Mouse (Mus musculus) MEL (cell line): ENCODE data around the gene Tango2. TPM values are rescaled to one million over a fixed set of nuclear protein-coding genes. Genes with fewer than 3 reads are reported as not detected.

ENCODE experiments used
- DNase-seq: peaks from one replicate; pipeline ENCODE4 v3.0.0; 2011; ENCODE audit warnings: low read depth, low spot score
- H3K27ac ChIP-seq: 2 replicates; pipeline ENCODE4 v1.5.1; 2012; ENCODE audit warnings: low read depth, mild to moderate bottlenecking, control low read depth, low read length, moderate library complexity; ENCODE audit not compliant: control insufficient read depth
- H3K27me3 ChIP-seq, 2 experiments: fragments of 150-350 bp in 1 of 2; sonication (generic) in 1 of 2; 2 replicates each; pipeline ENCODE4 v1.6.1; 2012; ENCODE audit warnings: low read length in 2 of 2, mild to moderate bottlenecking in 2 of 2, improper control_type of control experiment in 1 of 2, moderate library complexity in 1 of 2; ENCODE audit not compliant: insufficient read depth in 2 of 2, control insufficient read depth in 1 of 2
- H3K36me3 ChIP-seq, 2 experiments: 2 replicates each; pipeline ENCODE4 v1.6.1; 2012 to 2014; ENCODE audit warnings: low read length in 2 of 2, improper control_type of control experiment in 1 of 2, inconsistent platforms in 1 of 2, mild to moderate bottlenecking in 1 of 2; ENCODE audit not compliant: insufficient read depth in 2 of 2, control insufficient read depth in 1 of 2
- H3K4me1 ChIP-seq, 2 experiments: fragments of 150-350 bp in 1 of 2; sonication (generic) in 1 of 2; 2 replicates each; pipeline ENCODE4 v1.6.1; 2012; ENCODE audit warnings: low read length in 2 of 2, improper control_type of control experiment in 1 of 2, mild to moderate bottlenecking in 1 of 2; ENCODE audit not compliant: insufficient read depth in 2 of 2, control insufficient read depth in 1 of 2
- H3K4me3 ChIP-seq, 2 experiments: fragments of 150-350 bp in 1 of 2; sonication (generic) in 1 of 2; 2 replicates each; pipeline ENCODE4 v1.5.1; 2012; ENCODE audit warnings: low read depth in 2 of 2, low read length in 2 of 2, mild to moderate bottlenecking in 2 of 2, moderate library complexity in 2 of 2, control low read depth in 1 of 2, improper control_type of control experiment in 1 of 2; ENCODE audit not compliant: control insufficient read depth in 1 of 2, insufficient read depth in 1 of 2
- H3K79me2 ChIP-seq: 2 replicates; pipeline ENCODE4 v1.6.1; 2012; ENCODE audit warnings: mild to moderate bottlenecking, low read length, moderate library complexity; ENCODE audit not compliant: control insufficient read depth, poor library complexity, insufficient read depth
- H3K9ac ChIP-seq: 2 replicates; pipeline ENCODE4 v1.6.1; 2012; ENCODE audit warnings: low read depth, mild to moderate bottlenecking, control low read depth, low read length, moderate library complexity; ENCODE audit not compliant: control insufficient read depth, poor library complexity, severe bottlenecking
- H3K9me3 ChIP-seq: fragments of 150-350 bp; sonication (generic); replicated peaks from 2 replicates; pipeline ENCODE4 v1.6.1; 2012; ENCODE audit warnings: mild to moderate bottlenecking, low read length, improper control_type of control experiment, moderate library complexity; ENCODE audit not compliant: insufficient read depth
- BHLHE40 ChIP-seq: IDR thresholded peaks from 2 replicates; pipeline ENCODE4 v1.6.1; 2012; ENCODE audit warnings: low read depth, mild to moderate bottlenecking, inconsistent platforms, low read length, improper control_type of control experiment, borderline replicate concordance
- CTCF ChIP-seq, 3 experiments: IDR thresholded peaks in 2 of 3; conservative IDR thresholded peaks in 1 of 3; 2 replicates each; pipeline ENCODE4 v1.5.1; 2011 to 2012; ENCODE audit warnings: low read length in 3 of 3, low read depth in 2 of 3, mild to moderate bottlenecking in 2 of 3, improper control_type of control experiment in 1 of 3, inconsistent platforms in 1 of 3, mixed read lengths in 1 of 3, moderate library complexity in 1 of 3; ENCODE audit not compliant: control insufficient read depth in 1 of 3, insufficient read depth in 1 of 3, poor library complexity in 1 of 3, severe bottlenecking in 1 of 3
- GABPA ChIP-seq: IDR thresholded peaks from 2 replicates; pipeline ENCODE4 v1.6.1; 2012; ENCODE audit warnings: low read depth, mild to moderate bottlenecking, inconsistent platforms, low read length, improper control_type of control experiment, moderate library complexity
- HCFC1 ChIP-seq: IDR thresholded peaks from 2 replicates; pipeline ENCODE4 v1.6.1; 2012; ENCODE audit warnings: low read depth, mild to moderate bottlenecking, inconsistent platforms, low read length, improper control_type of control experiment, moderate library complexity
- JUND ChIP-seq: IDR thresholded peaks from 2 replicates; pipeline ENCODE4 v1.6.1; 2011; ENCODE audit warnings: low read depth, mild to moderate bottlenecking, improper control_type of control experiment, low read length
- KAT2A ChIP-seq: conservative IDR thresholded peaks from 2 replicates; pipeline ENCODE4 v1.6.1; 2012; ENCODE audit warnings: low read depth, low read length, improper control_type of control experiment, inconsistent platforms
- MEF2A ChIP-seq: IDR thresholded peaks from 2 replicates; pipeline ENCODE4 v1.6.1; 2014; ENCODE audit warnings: low read depth, mild to moderate bottlenecking, inconsistent platforms, low read length, improper control_type of control experiment; ENCODE audit not compliant: poor library complexity, insufficient replicate concordance, severe bottlenecking; ENCODE audit errors: extremely low read depth
- MXI1 ChIP-seq: IDR thresholded peaks from 2 replicates; pipeline ENCODE4 v1.6.1; 2011; ENCODE audit warnings: mild to moderate bottlenecking, low read depth, low read length, improper control_type of control experiment
- NELFE ChIP-seq: IDR thresholded peaks from 2 replicates; pipeline ENCODE4 v1.6.1; 2011; ENCODE audit warnings: low read depth, low read length, improper control_type of control experiment
- NRF1 ChIP-seq: IDR thresholded peaks from 2 replicates; pipeline ENCODE4 v1.6.1; 2014; ENCODE audit warnings: low read depth, mild to moderate bottlenecking, inconsistent platforms, low read length, improper control_type of control experiment, moderate library complexity; ENCODE audit not compliant: poor library complexity, insufficient read depth, severe bottlenecking
- POLR2AphosphoS2 ChIP-seq: IDR thresholded peaks from 2 replicates; pipeline ENCODE4 v1.6.1; 2011; ENCODE audit warnings: low read length, improper control_type of control experiment
- RCOR1 ChIP-seq: IDR thresholded peaks from 2 replicates; pipeline ENCODE4 v1.6.1; 2012; ENCODE audit warnings: low read depth, mild to moderate bottlenecking, inconsistent platforms, low read length, improper control_type of control experiment
- SIN3A ChIP-seq: IDR thresholded peaks from 2 replicates; pipeline ENCODE4 v1.6.1; 2012; ENCODE audit warnings: low read length, improper control_type of control experiment, inconsistent platforms
- SMC3 ChIP-seq: IDR thresholded peaks from 2 replicates; pipeline ENCODE4 v1.6.1; 2011; ENCODE audit warnings: low read depth, low read length, improper control_type of control experiment
- TBP ChIP-seq: IDR thresholded peaks from 2 replicates; pipeline ENCODE4 v1.8.0; 2011; ENCODE audit warnings: low read depth, low read length, improper control_type of control experiment
- TCF12 ChIP-seq: IDR thresholded peaks from 2 replicates; pipeline ENCODE4 v1.6.1; 2014; ENCODE audit warnings: low read depth, mild to moderate bottlenecking, inconsistent platforms, low read length, improper control_type of control experiment, moderate library complexity
- USF1 ChIP-seq: IDR thresholded peaks from 2 replicates; pipeline ENCODE4 v1.6.1; 2014; ENCODE audit warnings: low read depth, mild to moderate bottlenecking, inconsistent platforms, low read length, improper control_type of control experiment, moderate library complexity
- USF2 ChIP-seq, 2 experiments: IDR thresholded peaks; 2 replicates each; pipeline ENCODE4 v1.6.1; 2011 to 2012; ENCODE audit warnings: improper control_type of control experiment in 2 of 2, low read length in 2 of 2, borderline replicate concordance in 1 of 2, inconsistent platforms in 1 of 2, low read depth in 1 of 2, mild to moderate bottlenecking in 1 of 2; ENCODE audit not compliant: insufficient read depth in 1 of 2
- ZC3H11A ChIP-seq: IDR thresholded peaks from 2 replicates; pipeline ENCODE4 v1.6.1; 2012; ENCODE audit warnings: low read depth, mild to moderate bottlenecking, inconsistent platforms, low read length, improper control_type of control experiment
- ZKSCAN1 ChIP-seq: IDR thresholded peaks from 2 replicates; pipeline ENCODE4 v1.6.1; 2012; ENCODE audit warnings: low read depth, mild to moderate bottlenecking, inconsistent platforms, low read length, improper control_type of control experiment, moderate library complexity
- ZMIZ1 ChIP-seq: IDR thresholded peaks from 2 replicates; pipeline ENCODE4 v1.6.1; 2012; ENCODE audit warnings: low read depth, mild to moderate bottlenecking, inconsistent platforms, low read length, improper control_type of control experiment, moderate library complexity
- ZNF384 ChIP-seq: IDR thresholded peaks from 2 replicates; pipeline ENCODE4 v1.6.1; 2012; ENCODE audit warnings: low read depth, mild to moderate bottlenecking, inconsistent platforms, low read length, improper control_type of control experiment
- polyA plus RNA-seq, 2 experiments: library from polyadenylated mRNA; stranded (reverse) in 1 of 2; unstranded in 1 of 2; fragments of >175 nt in 1 of 2; fragments of >200 nt in 1 of 2; gene quantifications; 2 replicates each; pipeline versions ENCODE4 v1.2.1 to v1.2.4; 2012; ENCODE audit warnings: low replicate concordance in 2 of 2, low read depth in 1 of 2; ENCODE audit not compliant: insufficient read length in 2 of 2, insufficient read depth in 1 of 2, missing spikeins in 1 of 2
- total RNA-seq: library from RNA; depleted of rRNA; stranded (reverse); fragments of 300-350 nt; gene quantifications from 2 replicates; pipeline ENCODE4 v1.2.3, GENCODE M21; 2012; rRNA removed

The Tango2 gene
- total RNA-seq (38.0 and 55.9 TPM in 2 replicates), polyA plus RNA-seq (10 to 100 TPM in 1 of 2 experiments, not detected in 1; 98.3 TPM)

- Histone ChIP-seq H3K9ac (no peak within 1 kb of the TSS), H3K79me2 (peaks cover 6% of the 10 kb centered on the region), H3K36me3 (peaks cover 0 to 19% of the 10 kb centered on the region in 2 experiments; a peak in 2 of 4 replicates), H3K4me3 (no peak within 1 kb of the TSS), H3K9me3 (no peaks in the 10 kb centered on the region), H3K27me3 (no peaks in the 10 kb centered on the region), H3K27ac (no peak within 1 kb of the TSS), H3K4me1 (peaks cover 2 to 26% of the 10 kb centered on the region in 2 experiments)
- no peak for DNase-seq
- TF ChIP-seq POLR2AphosphoS2 (no peak), MXI1 (no peak), ZC3H11A (no peak), BHLHE40 (no peak), KAT2A (no peak), JUND (no peak), ZMIZ1 (no peak), MEF2A (no peak), RCOR1 (no peak), HCFC1 (no peak), GABPA (no peak), TCF12 (no peak), NELFE (no peak)
- TF ChIP-seq, all 39 proteins: peak for 0
Measured at GRCm38 (mm10) chr16:18347931-18348600, at the start of gene Tango2, which contains the start of gene Arvcf. Tango2 (minus strand) TSS chr16:18348103. Arvcf (plus strand) TSS chr16:18348182.

GRCm38 (mm10) chr16:18396791-18397621, 49.1 kb upstream of the Tango2 start:
- H3K4me3 ChIP-seq = no peak overlapping the region
- peaks cover 2 to 6% of the 10 kb centered on the region in 2 experiments; a peak in 2 of 4 replicates for H3K4me1 ChIP-seq
- H3K27me3 ChIP-seq = no peaks in the 10 kb centered on the region
- no peaks in the 10 kb centered on the region for H3K9me3 ChIP-seq
- H3K79me2 ChIP-seq = no peaks in the 10 kb centered on the region; the same call in 1 of the 2 replicates
- H3K9ac ChIP-seq = no peak overlapping the region
- no peak overlapping the region for H3K27ac ChIP-seq
- no peak for DNase-seq
- no peak for TF ChIP-seq USF1
- no peak for TF ChIP-seq MEF2A
- TF ChIP-seq NRF1 = no peak
- TF ChIP-seq USF2 (IDR thresholded peaks at IDR 0.05; ENCODE audit: borderline replicate concordance in 1 of 2, insufficient read depth in 1 of 2, low read depth in 1 of 2, low read length in 2 of 2) = no peak
- no peak for TF ChIP-seq GABPA
- TF ChIP-seq TBP = no peak
- TF ChIP-seq RCOR1 = no peak
- TF ChIP-seq SIN3A = no peak
- no peak for TF ChIP-seq SMC3
- no peak for TF ChIP-seq ZMIZ1
- no peak for TF ChIP-seq ZKSCAN1
- TF ChIP-seq CTCF (IDR thresholded peaks at IDR 0.05 in 2 of 3, conservative IDR thresholded peaks at IDR 0.05 in 1 of 3; ENCODE audit: control insufficient read depth in 1 of 3, insufficient read depth in 1 of 3, low read depth in 2 of 3, low read length in 3 of 3, poor library complexity in 1 of 3, severe bottlenecking in 1 of 3) = no peak
- no peak for TF ChIP-seq ZNF384
- no peaks in the 10 kb centered on the region for H3K36me3 ChIP-seq
